ENCODE assay signal across 17 mouse cellular contexts in the genomic region with DNA sequence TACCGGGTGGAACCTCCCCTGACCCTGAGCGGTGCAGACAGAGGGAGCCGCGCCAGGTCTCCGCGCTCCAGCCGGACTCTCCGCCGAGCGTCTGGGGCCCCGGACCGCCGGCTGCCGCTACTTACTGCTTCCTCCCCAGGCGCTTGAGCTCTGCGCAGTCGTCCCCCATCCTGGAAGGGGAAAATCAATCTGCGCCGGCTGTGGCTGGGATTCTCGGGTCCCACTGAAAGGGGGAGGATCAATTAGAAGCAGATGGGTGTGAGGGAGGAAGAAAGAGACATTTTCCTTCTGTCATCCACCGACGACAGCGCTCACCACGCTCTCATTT. TPM values are rescaled to one million over a fixed set of nuclear protein-coding genes. Genes with fewer than 3 reads are reported as not detected.
A peak's percentile ranks its signal among the peaks of the same experiment; 100 is the strongest.
DNase-seq lines count a peak whose midpoint lies in the region; ATAC-seq lines count a peak whose summit lies in the region.
"Had no signal": no experiment of that assay in that cellular context is flagged by ENCODE, and none has a peak within 500 bp of the region (broad histone marks: within the 10 kb centered on the region; RNA-seq: fewer than 3 reads in every experiment).

No protein-coding gene starts in this region.

- no peak overlapping the region for H3K27ac ChIP-seq in heart, embryonic 11.5 days (ENCODE audit: low read depth, low read length)
- no peak overlapping the region for H3K27ac ChIP-seq in embryonic facial prominence, embryonic 15.5 days (replicated peaks)
- H3K27ac ChIP-seq in neural tube, embryonic 13.5 days (replicated peaks), result no peak overlapping the region
- H3K27ac ChIP-seq in forebrain, embryonic 14.5 days (ENCODE audit: low read depth, low read length), result no peak overlapping the region
- H3K27ac ChIP-seq: lung, embryonic 15.5 days had no signal

- H3K27me3 ChIP-seq in heart, embryonic 11.5 days (ENCODE audit: control insufficient read depth, insufficient read depth, low read length), result peaks cover 96% of the 10 kb centered on the region
- peaks cover 99% of the 10 kb centered on the region for H3K27me3 ChIP-seq in embryonic facial prominence, embryonic 15.5 days
- peaks cover 99% of the 10 kb centered on the region for H3K27me3 ChIP-seq in neural tube, embryonic 13.5 days
- peaks cover 97% of the 10 kb centered on the region for H3K27me3 ChIP-seq in forebrain, embryonic 14.5 days (replicated peaks; ENCODE audit: control insufficient read depth, insufficient read depth, low read length)

- H3K4me3 ChIP-seq in heart, embryonic 11.5 days (ENCODE audit: low read depth, low read length), result peak overlapping the region; percentile 15; the same call in 1 of the 2 replicates
- H3K4me3 ChIP-seq in embryonic facial prominence, embryonic 15.5 days (replicated peaks), result peak overlapping the region; percentile 25
- H3K4me3 ChIP-seq in neural tube, embryonic 13.5 days, result no peak overlapping the region
- no peak overlapping the region for H3K4me3 ChIP-seq in forebrain, embryonic 14.5 days (ENCODE audit: low read depth, low read length)
- H3K4me3 ChIP-seq: lung, embryonic 15.5 days had no signal

- ATAC-seq in heart, embryonic 11.5 days (replicated peaks; ENCODE audit: insufficient number of reproducible peaks, low FRiP score, low TSS enrichment), result no peak
- ATAC-seq in embryonic facial prominence, embryonic 15.5 days (ENCODE audit: insufficient number of reproducible peaks, low FRiP score, low TSS enrichment, low read depth), result no peak
- ATAC-seq in neural tube, embryonic 13.5 days (ENCODE audit: low read depth), result no peak
- ATAC-seq in forebrain, embryonic 14.5 days, result no peak
- ATAC-seq: inflammation-experienced regulatory T-cells, adult 6 months had no signal

- under 1% methylated on average over 22 of the region's 24 CpGs for WGBS in heart, embryonic 11.5 days (ENCODE audit: insufficient replicate concordance)
- WGBS in embryonic facial prominence, embryonic 15.5 days, result under 1% methylated on average over 22 of the region's 24 CpGs
- under 1% methylated on average over 24 of the region's 24 CpGs for WGBS in neural tube, embryonic 13.5 days
- WGBS in forebrain, embryonic 14.5 days, result under 1% methylated on average over 24 of the region's 24 CpGs

- no peak for DNase-seq in heart, adult 18-20 months
- DNase-seq in kidney, postnatal 10 days, result peak; percentile 35
- no peak for DNase-seq in kidney, adult 8-10 months
- no peak for DNase-seq in Muller cell, postnatal 12 days (ENCODE audit: inconsistent ontology term)
- DNase-seq in forebrain, embryonic 14.5 days (ENCODE audit: low spot score), result no peak
- DNase-seq: adrenal gland, postnatal 36 days; cerebellum, adult 11 months; spleen, adult 18-20 months; thymus, postnatal 36 days had no signal

- H3K9ac ChIP-seq in heart, embryonic 11.5 days (ENCODE audit: low read depth, low read length), result no peak overlapping the region
- H3K9ac ChIP-seq in embryonic facial prominence, embryonic 15.5 days, result no peak overlapping the region
- H3K9ac ChIP-seq in neural tube, embryonic 13.5 days, result no peak overlapping the region
- no peak overlapping the region for H3K9ac ChIP-seq in forebrain, embryonic 14.5 days (ENCODE audit: low read length)
- H3K9ac ChIP-seq: lung, embryonic 15.5 days had no signal

- peak overlapping the region; percentile 42 for H3K4me2 ChIP-seq in heart, embryonic 11.5 days
- peak overlapping the region; percentile 37 for H3K4me2 ChIP-seq in embryonic facial prominence, embryonic 15.5 days (replicated peaks)
- H3K4me2 ChIP-seq in neural tube, embryonic 13.5 days, result peak overlapping the region; percentile 20
- no peak overlapping the region for H3K4me2 ChIP-seq in forebrain, embryonic 14.5 days (ENCODE audit: low read length)
- H3K4me2 ChIP-seq: lung, embryonic 15.5 days had no signal

- H3K36me3 ChIP-seq in heart, embryonic 11.5 days (ENCODE audit: control insufficient read depth, insufficient read depth, low read length), result no peaks in the 10 kb centered on the region
- H3K36me3 ChIP-seq in embryonic facial prominence, embryonic 15.5 days, result no peaks in the 10 kb centered on the region
- H3K36me3 ChIP-seq in neural tube, embryonic 13.5 days, result no peaks in the 10 kb centered on the region
- no peaks in the 10 kb centered on the region for H3K36me3 ChIP-seq in forebrain, embryonic 14.5 days (ENCODE audit: control insufficient read depth, insufficient read depth, low read length)
- H3K36me3 ChIP-seq: lung, embryonic 15.5 days had no signal

- no peaks in the 10 kb centered on the region for H3K9me3 ChIP-seq in heart, embryonic 11.5 days (replicated peaks; ENCODE audit: control insufficient read depth, low read length)
- H3K9me3 ChIP-seq in embryonic facial prominence, embryonic 15.5 days (replicated peaks), result no peaks in the 10 kb centered on the region
- no peaks in the 10 kb centered on the region for H3K9me3 ChIP-seq in neural tube, embryonic 13.5 days
- no peaks in the 10 kb centered on the region for H3K9me3 ChIP-seq in forebrain, embryonic 14.5 days (replicated peaks; ENCODE audit: control insufficient read depth, low read length)
- H3K9me3 ChIP-seq: lung, embryonic 15.5 days had no signal

- H3K4me1 ChIP-seq in heart, embryonic 11.5 days (ENCODE audit: control insufficient read depth, insufficient read depth, low read length), result 0 out of 2 replicates have a peak, but pooled peaks cover 9% of the 10 kb centered on the region
- peaks cover 37% of the 10 kb centered on the region for H3K4me1 ChIP-seq in embryonic facial prominence, embryonic 15.5 days
- H3K4me1 ChIP-seq in neural tube, embryonic 13.5 days (replicated peaks), result peaks cover 23% of the 10 kb centered on the region
- H3K4me1 ChIP-seq in forebrain, embryonic 14.5 days (ENCODE audit: control insufficient read depth, insufficient read depth, low read length), result peaks cover 3% of the 10 kb centered on the region; the same call in 1 of the 2 replicates

RNA-seq across cellular contexts. Expression of a gene that starts 3.5 kb away (rescaled TPM):
- 0.45 and 1.0 TPM in 2 replicates for polyA plus RNA-seq in heart, embryonic 11.5 days (2014; fragmentation: Nextera tagmentation; extraction: Ambion mirVana)
- total RNA-seq in heart, adult 18-20 months (2021), result not detected
- 1.2 and 1.4 TPM in 2 replicates for polyA plus RNA-seq in embryonic facial prominence, embryonic 15.5 days (2015; fragmentation: Nextera tagmentation; extraction: Ambion mirVana)
- polyA plus RNA-seq in neural tube, embryonic 13.5 days (2015; fragmentation: Nextera tagmentation; extraction: Ambion mirVana), result 0.50 and 0.62 TPM in 2 replicates
- not detected in 2 replicates for polyA plus RNA-seq in forebrain, embryonic 14.5 days (2014; fragmentation: Nextera tagmentation; extraction: Ambion mirVana)
- total RNA-seq: adrenal gland, postnatal 36 days; layer of hippocampus, adult 8-10 months; left cerebral cortex, postnatal 25 days; monocyte, adult 5-6 weeks had no signal
- polyA plus RNA-seq: inflammation-experienced regulatory T-cells, adult 6 months; lung, embryonic 15.5 days had no signal

Comparison
In these comparisons a context has a peak if more than half of its experiments do, and no peak if none do; other contexts are left out.
1. H3K4me3 ChIP-seq: peak in heart, embryonic 11.5 days (single experiment) and embryonic facial prominence, embryonic 15.5 days (single experiment); none in neural tube, embryonic 13.5 days (single experiment) and forebrain, embryonic 14.5 days (single experiment).